Mouse (Mus musculus): Measurements from ENCODE around the gene Bcl2l15.
A peak's percentile ranks its signal among the peaks of the same experiment; 100 is the strongest.
"Not testable (repeated sequence)": the region's sequence is repeated elsewhere in the genome, so short reads cannot be mapped to it uniquely, and the experiment has no call there.

Gene Bcl2l15

DNA sequence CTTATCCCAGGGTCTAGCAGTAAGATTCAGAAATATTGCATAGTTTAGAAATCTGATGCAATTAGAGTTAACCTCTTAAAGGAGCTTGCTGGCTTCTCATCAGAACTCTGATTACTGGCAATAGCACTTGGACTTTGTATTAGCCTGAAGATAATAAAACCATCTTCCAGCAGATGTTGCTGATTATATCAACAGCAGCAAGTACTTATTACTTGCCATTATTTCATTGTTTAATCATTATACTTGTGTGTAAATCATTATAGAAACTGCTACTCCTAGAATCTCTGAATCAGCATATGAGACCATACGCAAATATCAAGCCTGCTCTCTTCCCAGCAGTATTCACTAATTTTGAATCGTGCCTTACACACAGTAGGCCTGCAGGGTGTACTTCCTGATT lies 1.6 kb downstream of the Bcl2l15 start:
- no peak for DNase-seq

DNA sequence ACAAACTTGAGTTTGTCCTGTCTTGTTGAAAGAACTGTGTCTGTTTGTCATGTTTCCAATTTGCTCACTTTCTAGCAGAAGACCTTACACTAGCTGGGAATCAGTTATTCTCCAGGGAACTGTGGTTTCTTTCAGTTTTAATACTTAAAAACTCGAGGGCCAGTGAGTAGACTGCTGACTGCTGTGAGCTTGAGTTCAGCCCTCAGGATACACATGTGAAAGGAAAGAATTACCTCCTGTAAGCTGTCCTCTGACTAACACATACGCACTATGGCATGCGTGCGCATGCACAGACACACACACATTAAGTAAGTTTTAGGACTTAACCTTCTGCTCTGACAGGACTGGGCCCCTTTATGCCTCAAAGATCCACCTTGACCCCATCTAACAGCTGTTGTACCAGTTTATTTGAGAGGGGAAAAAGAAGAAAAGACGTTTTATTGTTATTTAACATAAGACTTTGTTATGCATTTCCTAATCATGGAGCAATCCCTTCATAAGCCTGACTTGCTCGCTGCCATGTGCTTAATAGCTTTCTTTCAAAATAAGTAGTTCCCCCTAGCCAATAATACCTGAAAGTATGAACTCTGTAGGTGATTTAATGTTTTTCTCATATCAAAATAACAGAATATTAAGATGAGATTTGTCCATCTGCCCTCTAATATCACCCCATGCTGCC lies 3.0 kb downstream of the Bcl2l15 start:
- no peak for DNase-seq

DNA sequence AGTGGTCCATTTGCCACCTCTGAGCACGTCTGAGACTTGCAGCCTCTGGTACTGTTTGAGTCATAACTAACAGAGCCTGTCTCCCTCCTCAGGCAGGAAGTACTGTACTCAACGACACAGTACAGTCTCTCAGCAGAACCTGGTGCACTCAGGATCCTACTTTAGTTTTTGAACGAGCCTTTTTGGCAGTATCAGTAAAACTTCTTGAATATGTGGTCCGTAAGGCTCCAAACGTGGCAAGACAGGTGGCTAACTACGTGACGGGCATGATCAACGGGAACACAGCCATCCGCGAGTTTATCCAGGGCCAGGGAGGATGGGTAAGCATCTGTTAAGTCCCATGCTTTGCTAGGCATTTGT lies 3.5 kb downstream of the Bcl2l15 start:
- DNase-seq, result no peak

DNA sequence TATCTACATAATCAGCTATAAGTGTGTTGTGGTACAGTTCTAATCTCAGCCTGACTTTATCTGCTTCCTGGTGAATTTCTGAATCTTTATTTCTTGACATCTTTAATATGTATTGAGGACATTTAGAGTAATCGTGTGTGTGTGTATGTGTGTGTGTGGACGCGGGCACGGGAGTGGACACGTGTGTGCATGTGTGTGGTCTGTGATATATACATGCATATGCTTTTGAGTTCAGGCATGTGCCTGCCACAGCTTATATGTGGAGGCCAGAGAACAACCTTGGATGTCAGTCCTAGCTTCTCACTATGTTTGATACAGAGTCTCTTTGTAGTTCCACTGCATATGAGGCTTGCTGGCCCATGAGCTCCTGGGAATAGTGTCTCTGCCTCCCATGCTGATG lies 4.1 kb downstream of the Bcl2l15 start:
- no peak for DNase-seq

DNA sequence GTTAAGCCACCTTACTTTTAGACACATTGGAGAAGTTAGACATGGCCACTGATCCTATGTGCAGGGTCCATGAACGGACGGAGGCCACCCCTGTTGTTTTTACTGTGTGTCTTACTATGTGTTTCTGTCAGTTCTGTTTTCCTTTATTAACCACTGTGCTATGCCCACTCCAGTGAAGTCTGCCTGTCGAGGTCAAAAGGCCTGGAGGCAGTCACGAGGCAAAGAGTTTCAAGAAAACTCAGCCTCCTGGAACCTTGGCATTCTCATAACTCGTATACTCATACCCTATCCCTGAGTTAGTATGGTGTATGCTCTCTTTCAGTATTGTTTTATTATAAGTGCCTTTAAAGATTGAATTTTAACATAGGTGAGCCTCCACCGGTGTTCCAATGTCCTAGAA lies 7.3 kb downstream of the Bcl2l15 start:
- no peak for DNase-seq

DNA sequence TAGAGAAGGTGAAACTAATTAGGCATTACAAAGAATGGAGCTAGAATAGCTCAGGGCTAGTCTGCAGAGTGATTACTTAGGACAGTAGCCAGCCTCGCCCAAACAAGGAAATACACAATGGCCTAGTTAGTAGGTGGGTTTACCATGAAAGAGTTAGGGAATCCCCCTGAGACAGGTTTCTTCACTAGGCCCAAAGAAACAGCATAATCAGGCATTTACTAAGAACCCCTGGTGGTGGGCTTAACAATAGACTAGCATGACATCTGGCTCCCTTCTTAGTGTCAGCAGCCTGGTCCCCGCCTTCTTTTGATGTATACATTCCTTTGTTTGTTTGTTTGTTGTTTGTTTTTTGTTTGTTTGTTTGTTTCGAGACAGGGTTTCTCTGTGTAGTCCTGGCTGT lies 7.8 kb downstream of the Bcl2l15 start:
- not testable (repeated sequence) for DNase-seq

DNA sequence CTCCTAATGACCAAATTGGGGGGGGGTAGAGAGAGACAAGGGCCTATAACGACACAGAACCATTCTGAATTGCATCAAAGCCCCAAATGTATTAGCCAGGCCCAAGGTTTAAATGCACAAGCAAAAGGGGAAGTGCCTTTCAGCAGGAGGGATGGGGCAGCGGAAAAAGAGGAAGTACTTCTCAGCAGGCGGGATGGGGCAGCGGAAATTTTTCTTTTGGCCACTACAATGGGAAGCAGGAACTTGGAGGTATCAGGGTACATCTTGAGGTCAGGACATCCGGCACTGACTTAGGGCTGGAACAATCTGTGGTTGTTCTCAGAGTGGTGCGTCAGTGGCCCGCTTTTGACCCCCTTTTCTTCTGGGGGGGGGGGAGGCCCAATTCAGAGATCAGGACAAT lies 8.5 kb downstream of the Bcl2l15 start:
- DNase-seq, result not testable (repeated sequence)

DNA sequence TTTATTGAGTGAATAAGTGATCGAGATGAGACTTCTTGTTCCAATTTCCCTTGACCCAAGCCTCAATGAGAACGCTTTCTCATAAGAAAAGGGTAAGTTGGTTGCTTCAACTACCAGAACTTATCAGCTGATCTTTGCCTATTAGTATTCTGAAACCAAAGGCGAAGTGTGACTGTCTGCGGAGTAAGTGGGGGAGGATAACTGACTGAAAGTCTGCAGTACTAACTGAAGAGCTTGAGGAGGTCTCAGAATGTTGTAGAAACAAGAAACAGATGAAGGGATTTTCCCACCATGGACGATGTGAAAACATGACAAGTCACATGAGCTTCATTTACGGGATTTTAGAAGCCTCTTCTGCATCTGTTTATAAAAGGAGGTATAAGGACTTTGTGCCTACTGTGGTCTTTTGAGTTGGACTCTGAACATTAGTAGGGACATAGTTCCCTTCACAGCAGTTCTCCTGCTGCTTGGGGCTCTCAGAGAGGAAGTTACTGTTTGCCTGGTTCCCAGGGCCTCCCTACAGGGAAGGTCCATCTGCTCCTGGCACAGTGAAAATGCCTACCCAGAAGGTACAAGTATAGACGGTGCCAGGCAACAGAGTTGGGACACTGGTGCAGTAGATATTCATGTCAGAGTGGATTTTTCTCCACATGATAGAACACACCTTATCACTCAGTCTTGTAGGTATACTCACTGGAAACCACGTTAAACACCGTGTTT lies 18.4 kb downstream of the Bcl2l15 start:
- DNase-seq, result no peak

DNA sequence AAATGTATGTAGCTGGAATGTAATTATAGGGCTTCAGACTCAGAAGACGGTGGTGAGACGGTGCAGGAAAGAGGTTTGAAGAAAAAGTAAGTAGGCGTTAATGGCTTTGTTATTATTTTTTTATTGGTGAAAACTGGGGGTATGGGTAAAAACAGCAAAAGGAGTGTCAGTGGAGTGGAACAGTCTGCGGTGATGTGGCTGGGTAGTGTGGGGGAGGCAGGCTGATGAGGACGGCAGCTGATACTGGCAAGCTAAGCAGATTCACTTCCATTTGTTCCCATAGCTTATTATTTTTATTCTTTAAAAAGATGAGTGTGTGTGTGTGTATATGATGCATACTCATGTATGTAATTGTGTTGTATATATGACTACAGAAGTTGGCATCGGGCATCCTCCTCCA lies 19.1 kb downstream of the Bcl2l15 start:
- no peak for DNase-seq

DNA sequence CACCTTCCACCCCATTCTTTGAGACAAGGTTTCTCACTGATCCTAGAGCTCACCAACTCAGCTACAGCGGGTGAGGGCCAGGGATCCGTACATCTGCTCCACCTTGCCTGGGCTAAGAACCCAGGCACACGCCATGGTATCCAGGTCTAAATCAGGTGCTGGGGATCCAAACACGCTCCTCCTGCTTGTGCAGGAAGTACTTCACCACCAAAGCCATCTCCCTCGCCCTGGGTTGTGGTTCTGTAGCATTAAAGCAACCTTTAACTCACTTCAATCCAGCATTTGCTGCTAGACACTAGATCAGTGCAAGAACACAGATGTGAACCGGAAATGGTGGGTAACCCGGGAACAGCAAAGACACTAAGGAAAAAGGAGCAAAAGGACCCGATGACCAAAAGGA lies 19.5 kb downstream of the Bcl2l15 start:
- DNase-seq, result no peak

DNA sequence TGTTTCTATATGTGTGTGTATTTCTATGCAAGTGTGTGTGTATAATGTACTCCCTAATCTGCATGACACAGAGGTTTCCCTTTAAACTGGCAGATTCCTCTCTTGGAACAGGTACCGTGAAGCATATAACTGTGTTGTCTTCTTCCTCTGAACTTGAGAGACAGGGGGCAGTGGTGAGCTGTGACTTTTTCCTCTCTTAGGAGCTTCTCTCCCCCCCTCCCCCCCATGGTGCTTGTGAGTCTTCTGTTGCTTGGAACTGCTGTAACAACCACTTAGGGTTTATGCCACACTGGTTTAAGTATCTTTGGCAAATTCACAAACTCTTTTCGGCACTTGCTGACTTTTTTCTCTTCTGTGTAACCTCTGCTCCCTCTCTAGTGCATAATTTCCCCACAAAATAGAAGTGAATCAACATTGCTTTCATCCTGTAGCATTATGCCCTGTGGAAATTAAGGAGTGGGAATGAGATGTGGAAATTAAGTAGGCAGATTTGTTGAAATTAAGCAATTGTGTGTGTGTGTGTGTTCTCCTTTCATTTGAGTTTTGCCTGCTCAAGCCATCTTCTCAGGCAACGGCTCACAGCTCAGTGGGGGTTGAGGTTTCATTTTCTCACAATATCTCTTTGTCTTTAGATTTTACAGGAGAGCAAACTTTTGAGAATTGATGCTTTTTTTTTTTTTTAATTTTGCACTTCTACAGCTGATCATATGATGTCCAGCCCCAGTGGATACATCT lies 20.3 kb downstream of the Bcl2l15 start:
- peak; percentile 44 for DNase-seq

DNA sequence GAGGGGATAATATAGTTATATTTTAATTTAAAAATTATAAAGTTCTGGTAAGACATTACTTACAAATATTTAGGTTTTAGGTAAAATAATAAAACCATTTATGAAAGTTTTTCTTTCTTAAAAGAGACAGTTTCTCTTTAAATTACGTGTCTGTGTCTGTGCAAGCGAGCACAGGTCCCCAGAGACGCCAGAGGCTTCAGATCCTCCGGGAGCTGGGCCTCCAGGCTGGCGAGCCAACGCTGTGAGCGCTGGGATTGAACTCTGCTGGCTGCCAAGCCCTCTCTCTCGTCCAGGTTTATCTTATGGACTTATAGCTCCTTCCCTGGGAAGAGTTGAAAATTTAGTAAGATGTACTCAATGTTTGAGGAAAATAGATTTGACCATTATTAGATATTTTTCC lies 21.4 kb downstream of the Bcl2l15 start:
- no peak for DNase-seq

DNA sequence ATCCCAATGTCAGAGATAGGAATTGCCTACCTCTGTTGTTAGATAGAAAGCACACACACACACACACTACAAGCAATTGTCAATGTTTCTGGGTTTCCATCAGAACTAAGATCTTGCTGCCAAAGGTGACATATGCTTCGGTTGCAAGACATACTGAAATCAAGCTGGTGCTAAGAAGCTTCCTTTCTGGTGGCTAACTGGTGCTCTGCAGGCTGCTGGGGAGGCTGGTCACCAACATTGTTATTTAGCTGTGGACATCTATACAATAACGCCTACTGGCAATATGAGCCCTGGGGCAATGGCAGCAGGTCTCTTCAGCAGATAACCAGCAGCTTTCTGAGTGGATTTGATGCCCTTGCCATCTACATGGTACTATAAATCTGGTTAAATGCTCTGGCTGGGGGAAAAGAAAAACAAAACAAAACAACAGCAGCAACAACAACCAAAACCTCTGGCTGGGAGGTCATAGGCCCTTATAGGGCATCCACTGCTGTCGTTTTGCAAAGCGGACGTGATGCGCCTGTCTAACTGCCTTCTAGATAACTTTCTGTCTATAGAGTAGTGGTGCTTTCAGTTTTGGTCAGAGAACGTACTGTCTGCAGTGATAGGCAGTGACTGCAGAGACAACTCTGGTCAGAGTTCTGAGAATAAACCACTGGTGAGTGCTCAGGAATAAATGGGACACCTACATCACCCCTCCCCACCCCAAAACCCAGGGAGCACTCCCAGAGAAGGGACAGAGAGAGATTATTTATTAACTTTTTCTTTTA lies 24.8 kb downstream of the Bcl2l15 start:
- no peak for DNase-seq

DNA sequence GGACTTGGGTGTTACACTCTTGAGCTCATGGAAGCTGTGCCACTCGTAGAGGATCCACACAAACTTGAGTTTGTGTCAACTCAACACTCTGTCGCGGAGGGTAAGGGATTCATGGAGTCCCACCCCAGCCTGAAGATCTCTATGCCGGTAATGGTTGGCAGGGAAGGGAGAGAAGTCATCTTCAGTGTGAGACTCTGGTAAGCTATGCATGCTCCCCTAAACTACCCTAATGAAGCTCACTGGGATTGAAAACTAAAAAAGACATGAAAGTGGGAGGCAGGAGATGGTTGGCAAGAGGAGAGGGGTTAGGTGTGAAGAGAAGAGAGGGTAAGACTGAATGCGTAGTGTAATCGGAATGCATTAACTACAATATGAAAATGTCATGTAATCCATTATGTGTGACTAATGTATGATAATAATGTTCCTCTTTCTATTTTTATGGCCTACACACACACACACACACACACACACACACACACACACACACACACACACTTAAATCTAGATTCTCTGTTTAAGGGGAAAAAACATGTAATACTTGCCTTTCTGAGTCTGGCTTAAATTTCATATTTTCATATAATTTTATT lies 25.7 kb downstream of the Bcl2l15 start:
- no peak for DNase-seq

DNA sequence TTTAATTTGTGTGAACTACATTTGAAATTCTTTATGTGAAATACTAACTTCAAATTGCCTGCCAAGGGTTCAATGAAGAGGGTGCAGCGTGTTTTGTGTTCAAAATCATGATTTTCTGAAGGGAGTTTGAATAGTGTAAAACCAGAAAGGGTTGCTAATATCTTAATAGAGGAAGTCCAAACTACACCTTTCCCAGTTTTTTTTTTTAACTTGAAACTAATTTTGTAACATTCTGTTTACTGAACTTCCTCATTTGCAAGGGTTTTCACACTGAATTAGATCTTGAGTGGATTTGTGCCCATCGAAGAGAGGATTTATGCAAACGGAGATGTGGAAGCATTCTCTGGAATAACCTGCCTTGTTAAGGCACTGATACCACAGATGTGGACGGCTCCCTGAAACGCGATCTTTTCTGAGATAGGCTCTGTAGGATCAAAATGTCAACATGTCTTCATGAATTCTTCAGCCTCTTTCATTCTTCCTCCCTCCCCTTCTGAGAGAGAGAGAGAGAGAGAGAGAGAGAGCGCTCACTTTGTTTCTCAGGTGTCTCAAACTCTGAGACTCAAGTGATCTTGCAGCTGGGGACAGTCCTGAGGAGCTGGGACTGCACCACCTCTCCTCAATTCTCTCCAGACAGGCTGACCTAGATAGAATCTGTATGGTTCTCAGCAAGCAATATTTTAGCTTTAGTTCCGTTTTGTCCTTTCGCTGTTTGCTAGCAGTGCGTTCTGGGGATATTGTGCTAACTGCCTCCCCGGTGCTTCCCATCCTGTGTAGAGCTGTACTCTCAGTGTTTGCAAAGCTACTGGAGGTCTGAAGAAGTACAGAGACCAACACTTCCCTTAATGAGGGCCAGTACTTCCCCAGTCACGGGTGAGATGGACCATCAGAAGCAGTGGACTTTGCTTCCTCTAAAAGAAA lies 26.7 kb downstream of the Bcl2l15 start, which contains the start of gene Ptpn22:
Gene Ptpn22, plus strand, starts transcription at position 915 of the 921 bp plus-strand sequence.
- no peak for DNase-seq

DNA sequence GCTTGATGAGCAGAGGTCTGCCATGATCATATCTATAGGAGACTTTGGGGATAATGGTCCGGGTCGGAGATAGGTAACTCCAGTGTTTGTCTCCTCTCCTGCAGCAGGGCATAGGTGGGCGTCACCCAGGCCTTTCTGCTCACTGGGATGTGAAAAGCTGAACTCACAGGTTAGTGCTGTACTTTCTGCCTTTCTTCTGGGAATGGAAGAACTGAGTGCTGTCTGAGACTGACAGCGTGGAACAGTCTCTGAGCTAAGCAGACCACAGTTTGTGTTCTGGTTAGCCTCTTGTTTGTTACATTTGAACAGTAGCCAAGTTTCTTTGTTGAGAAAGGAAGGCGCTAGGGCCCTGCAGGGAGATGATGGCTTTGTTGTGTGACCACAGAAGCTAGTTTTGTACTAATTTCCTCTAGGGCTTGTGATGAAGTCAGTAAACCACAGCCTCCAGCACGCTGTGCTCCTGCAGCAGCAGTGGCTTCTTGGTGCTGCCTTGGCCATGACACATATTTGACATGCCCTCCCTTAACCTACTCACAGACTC lies 27.5 kb downstream of the Bcl2l15 start:
- DNase-seq, result no peak

DNA sequence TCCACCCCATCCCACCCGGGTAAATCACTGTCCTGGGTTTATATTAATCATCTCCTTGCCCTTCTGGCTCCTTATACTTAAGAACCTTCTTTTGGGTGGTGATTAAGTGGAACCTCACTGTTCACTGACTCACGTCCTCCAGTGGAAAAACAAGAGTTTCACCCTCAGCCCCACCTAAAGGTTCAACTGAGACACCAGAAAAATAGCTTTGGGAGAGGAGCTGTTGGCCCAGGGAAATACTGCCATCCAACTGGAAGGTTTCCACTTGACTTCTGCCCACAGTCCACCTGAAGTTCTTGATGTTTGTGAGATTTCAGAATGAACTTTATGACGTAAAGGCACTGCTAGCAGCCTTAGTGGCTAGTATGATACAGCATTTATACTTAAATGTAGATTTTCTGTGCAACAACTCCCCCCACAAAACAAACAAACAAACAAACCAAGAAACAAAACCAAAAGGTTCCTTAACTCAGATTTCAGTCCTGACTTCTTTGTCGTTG lies 30.4 kb downstream of the Bcl2l15 start:
- no peak for DNase-seq

DNA sequence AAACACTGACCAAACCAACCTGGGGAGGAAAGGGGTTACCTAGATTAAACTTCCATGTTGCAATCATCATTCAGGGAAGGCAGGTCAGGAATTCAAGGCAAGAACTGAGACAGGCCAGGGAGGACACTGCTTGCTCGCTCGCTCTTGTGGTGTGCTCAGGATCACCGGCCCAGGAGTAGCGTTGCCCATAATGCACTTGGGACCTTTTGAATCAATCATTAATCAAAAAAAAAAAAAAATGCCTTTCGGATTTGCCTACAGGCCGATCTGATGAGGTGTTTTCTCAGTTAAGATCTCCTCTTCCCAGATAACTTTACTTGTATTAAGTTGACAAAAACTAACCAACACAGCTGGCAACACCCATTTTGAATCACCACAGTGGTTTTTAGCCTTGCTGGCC lies 31.8 kb downstream of the Bcl2l15 start:
- DNase-seq, result no peak

DNA sequence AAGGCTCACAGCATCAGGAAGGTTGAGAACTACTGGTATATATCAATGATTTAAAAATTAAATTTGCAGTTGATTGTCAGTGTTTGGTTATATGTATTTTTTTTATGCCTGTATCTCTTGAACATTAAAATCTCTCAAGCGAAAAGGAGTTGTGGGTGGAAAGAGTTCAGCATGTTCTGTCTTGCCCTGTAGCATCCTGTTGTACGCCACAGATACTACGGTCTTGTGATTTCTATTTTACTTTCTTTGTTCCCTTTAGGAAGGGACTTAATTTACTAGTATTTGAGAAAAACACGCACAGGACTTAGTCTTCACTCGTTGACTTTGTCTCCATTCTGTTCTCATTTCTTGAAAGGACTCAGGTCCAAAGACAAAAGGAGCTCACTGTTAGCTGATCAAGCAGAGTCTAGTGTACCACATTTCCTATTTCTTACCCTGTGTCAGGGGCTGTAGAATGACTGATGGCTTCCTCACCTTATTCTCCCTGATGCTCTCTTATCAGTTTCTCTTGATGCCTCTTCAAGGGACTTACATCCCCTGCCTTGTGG lies 35.1 kb downstream of the Bcl2l15 start:
- no peak for DNase-seq

DNA sequence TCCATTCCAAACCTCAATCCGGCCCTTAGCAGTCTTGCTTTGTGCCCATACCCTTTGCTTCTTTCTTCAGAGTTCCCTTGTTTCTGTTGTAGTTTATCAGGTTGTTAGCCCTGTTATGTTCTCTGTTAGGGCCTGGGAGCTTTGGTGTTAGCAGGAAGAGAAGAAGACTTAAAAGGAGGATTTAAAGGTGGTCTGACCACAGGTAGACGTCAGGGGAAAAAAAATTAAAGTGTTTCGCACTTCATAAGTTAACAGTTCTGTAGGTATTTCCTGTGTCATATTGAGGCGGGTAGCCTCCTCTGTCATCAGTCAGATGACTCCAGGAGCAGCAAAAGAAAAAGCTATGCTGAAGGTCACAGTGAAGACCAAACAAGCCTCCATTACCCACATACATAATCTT lies 35.6 kb downstream of the Bcl2l15 start:
- no peak for DNase-seq

DNA sequence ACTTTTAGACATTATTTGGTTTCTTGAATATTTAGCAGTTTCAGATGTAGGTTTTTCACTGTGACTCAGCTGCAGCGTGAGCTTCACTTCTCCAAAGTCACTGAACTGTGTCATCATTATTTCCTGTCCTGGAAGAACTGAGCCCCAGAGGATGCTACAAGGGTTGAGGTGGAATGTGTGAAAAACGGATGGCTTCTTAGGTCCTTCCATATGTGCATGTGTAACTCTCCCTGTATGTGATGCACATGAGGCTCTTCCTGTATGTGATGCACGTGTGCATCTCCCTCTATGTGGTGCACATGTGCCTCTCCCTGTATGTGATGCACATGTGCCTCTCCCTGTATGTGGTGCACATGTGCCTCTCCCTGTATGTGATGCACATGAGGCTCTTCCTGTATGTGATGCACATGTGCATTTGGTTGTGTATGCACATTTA lies 40.3 kb downstream of the Bcl2l15 start:
- no peak for DNase-seq
